Mouse (Mus musculus): ENCODE data around the gene Mapk3. TPM values are rescaled to one million over a fixed set of nuclear protein-coding genes. Genes with fewer than 3 reads are reported as not detected.

Gene Mapk3
- total RNA-seq, 2 experiments from 2014 or later, result 147 to 168 TPM

GRCm38 (mm10) chr7:126799468-126800268 lies 40.3 kb downstream of the Mapk3 start:
- DNase-seq (ENCODE audit: extremely low spot score in 1 of 2, low spot score in 1 of 2), result peak; percentile 70 to 75

GRCm38 (mm10) chr7:126800269-126801056 lies 41.1 kb downstream of the Mapk3 start:
- DNase-seq (ENCODE audit: extremely low spot score in 1 of 2, low spot score in 1 of 2), result no peak

- no peak for DNase-seq (ENCODE audit: extremely low spot score in 1 of 2, low spot score in 1 of 2)
Observed at GRCm38 (mm10) chr7:126801057-126801422, 41.6 kb downstream of the Mapk3 start.

- DNase-seq (ENCODE audit: extremely low spot score in 1 of 2, low spot score in 1 of 2), result no peak
Observed at GRCm38 (mm10) chr7:126802134-126802889, 42.9 kb downstream of the Mapk3 start.

- DNase-seq (ENCODE audit: extremely low spot score in 1 of 2, low spot score in 1 of 2), result no peak
Observed at GRCm38 (mm10) chr7:126803181-126803580, 43.8 kb downstream of the Mapk3 start.

GRCm38 (mm10) chr7:126803751-126804150 lies 44.4 kb downstream of the Mapk3 start:
- DNase-seq (ENCODE audit: extremely low spot score in 1 of 2, low spot score in 1 of 2), result no peak

- no peak for DNase-seq (ENCODE audit: extremely low spot score in 1 of 2, low spot score in 1 of 2)
Observed at GRCm38 (mm10) chr7:126806956-126807355, 47.6 kb downstream of the Mapk3 start.

- DNase-seq (ENCODE audit: extremely low spot score in 1 of 2, low spot score in 1 of 2), result no peak
Observed at GRCm38 (mm10) chr7:126807405-126807804, 48.0 kb downstream of the Mapk3 start.

- DNase-seq (ENCODE audit: extremely low spot score in 1 of 2, low spot score in 1 of 2), result peak; percentile 76 to 88
Observed at GRCm38 (mm10) chr7:126808703-126809455, 49.5 kb downstream of the Mapk3 start.

GRCm38 (mm10) chr7:126809723-126810369 lies 50.4 kb downstream of the Mapk3 start:
- no peak for DNase-seq (ENCODE audit: extremely low spot score in 1 of 2, low spot score in 1 of 2)

Other genes starting within 250 kb of the Mapk3 start
- gene Eif3c, start 193.2 kb upstream of the Mapk3 start, total RNA-seq (2021), result 100 to 1,000 TPM; 184 to 193 TPM
- 1 to 10 TPM in 1 of 2 experiments, under 1 TPM in 1; 0.28 to 1.1 TPM for gene Apobr, start 174.7 kb upstream of the Mapk3 start, total RNA-seq (2021)
- gene Cln3, start 173.8 kb upstream of the Mapk3 start, total RNA-seq (2021), result 10 to 100 TPM; 30.3 to 37.4 TPM
- not detected for gene Il27, start 164.7 kb upstream of the Mapk3 start, total RNA-seq (2021)
- gene Nupr1, start 128.7 kb upstream of the Mapk3 start, total RNA-seq (2021), result 1 to 10 TPM; 5.8 to 8.6 TPM
- gene Sgf29, start 110.3 kb upstream of the Mapk3 start, total RNA-seq (2021), result 10 to 100 TPM; 30.5 to 35.1 TPM
- 10 to 100 TPM in 1 of 2 experiments, 1 to 10 TPM in 1; 9.5 to 11.1 TPM for gene Sult1a1, start 83.2 kb upstream of the Mapk3 start, total RNA-seq (2021)
- gene Bola2, start 64.2 kb upstream of the Mapk3 start, total RNA-seq (2021), result 100 to 1,000 TPM; 104 to 112 TPM
- gene Slx1b, start 63.8 kb upstream of the Mapk3 start, total RNA-seq (2021), result 10 to 100 TPM; 16.4 to 19.4 TPM
- 100 to 1,000 TPM; 129 to 139 TPM for gene Coro1a, start 51.8 kb upstream of the Mapk3 start, total RNA-seq (2021)
- gene Gdpd3, start 6.7 kb downstream of the Mapk3 start, total RNA-seq (2021), result 1 to 10 TPM; 1.7 to 4.3 TPM
- gene Ypel3, start 17.4 kb downstream of the Mapk3 start, total RNA-seq (2021), result 100 to 1,000 TPM; 268 to 293 TPM
- gene Tbx6, start 21.9 kb downstream of the Mapk3 start, total RNA-seq (2021), result under 1 TPM; 0.39 to 0.82 TPM
- 10 to 100 TPM; 53.3 to 55.0 TPM for gene Ppp4c, start 32.9 kb downstream of the Mapk3 start, total RNA-seq (2021)
- gene Fam57b, start 38.1 kb downstream of the Mapk3 start, total RNA-seq (2021), result 10 to 100 TPM; 80.3 to 95.6 TPM
- not detected for gene 4930451I11Rik, start 72.0 kb downstream of the Mapk3 start, total RNA-seq (2021)
- gene Doc2a, start 87.8 kb downstream of the Mapk3 start, total RNA-seq (2021), result 10 to 100 TPM; 15.6 to 16.2 TPM
- gene Hirip3, start 102.4 kb downstream of the Mapk3 start, total RNA-seq (2021), result 10 to 100 TPM; 19.5 to 31.1 TPM
- 10 to 100 TPM; 50.7 to 51.7 TPM for gene Ino80e, start 102.8 kb downstream of the Mapk3 start, total RNA-seq (2021)
- 100 to 1,000 TPM; 150 to 163 TPM for gene Taok2, start 125.1 kb downstream of the Mapk3 start, total RNA-seq (2021)
- gene Tmem219, start 163.3 kb downstream of the Mapk3 start, total RNA-seq (2021), result 10 to 100 TPM; 20.2 to 25.5 TPM
- 100 to 1,000 TPM; 150 to 160 TPM for gene Kctd13, start 169.3 kb downstream of the Mapk3 start, total RNA-seq (2021)
- 10 to 100 TPM; 33.4 to 36.6 TPM for gene Asphd1, start 190.0 kb downstream of the Mapk3 start, total RNA-seq (2021)
- 100 to 1,000 TPM; 411 to 438 TPM for gene Sez6l2, start 191.0 kb downstream of the Mapk3 start, total RNA-seq (2021)
- gene Cdipt, start 216.3 kb downstream of the Mapk3 start, total RNA-seq (2021), result 100 to 1,000 TPM; 157 to 177 TPM
- not detected for gene Cdiptos, start 216.5 kb downstream of the Mapk3 start, total RNA-seq (2021)

All from layer of hippocampus, postnatal 25 days (tissue).